Mouse (Mus musculus): ENCODE data around the gene Polg. TPM values are rescaled to one million over a fixed set of nuclear protein-coding genes. Genes with fewer than 3 reads are reported as not detected.

Polg gene
- total and polyA plus RNA-seq, 2 experiments from 2014 or later, result 19.4 to 52.9 TPM

DNA sequence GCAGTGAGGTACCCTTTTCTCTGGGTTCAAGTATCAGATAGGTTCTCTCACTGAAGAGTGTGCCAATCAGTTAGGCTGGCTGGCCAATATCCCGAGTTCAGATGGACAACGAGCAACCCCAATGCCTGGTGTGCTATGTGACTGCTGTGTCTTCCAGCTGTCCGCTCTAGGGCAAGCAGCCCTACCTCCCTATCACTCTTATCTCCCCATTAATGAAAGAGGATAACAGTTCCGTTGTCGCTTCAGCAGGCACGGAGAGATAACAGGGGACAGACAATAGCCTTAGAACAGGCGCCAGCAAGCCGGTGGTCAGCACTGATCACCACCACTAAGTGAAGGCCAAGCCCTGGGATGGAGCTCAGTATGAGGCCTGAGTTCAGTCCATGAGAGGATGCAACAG, 2.8 kb upstream of the Polg start:
- ATAC-seq (no peak), DNase-seq (no peak)
- Histone ChIP-seq H3K36me3 (ENCODE audit: insufficient read depth) (no peaks in the 10 kb centered on the region), H3K4me1 (ENCODE audit: insufficient read depth) (peaks cover 14% of the 10 kb centered on the region; the same call in 1 of the 2 replicates), H3K9ac (no peak overlapping the region), H3K9me3 (ENCODE audit: low read length) (no peaks in the 10 kb centered on the region), H3K27me3 (ENCODE audit: insufficient read depth, low read length) (no peaks in the 10 kb centered on the region), H3K27ac (ENCODE audit: low read depth, low read length) (no peak overlapping the region), H3K4me3 (ENCODE audit: low read depth, low read length) (no peak overlapping the region), H3K4me2 (ENCODE audit: low read depth) (no peak overlapping the region)
- WGBS, result 58% methylated on average over 8 of the region's 8 CpGs
- no peak for TF ChIP-seq CTCF (IDR thresholded peaks at IDR 0.05; ENCODE audit: low read depth)

DNA sequence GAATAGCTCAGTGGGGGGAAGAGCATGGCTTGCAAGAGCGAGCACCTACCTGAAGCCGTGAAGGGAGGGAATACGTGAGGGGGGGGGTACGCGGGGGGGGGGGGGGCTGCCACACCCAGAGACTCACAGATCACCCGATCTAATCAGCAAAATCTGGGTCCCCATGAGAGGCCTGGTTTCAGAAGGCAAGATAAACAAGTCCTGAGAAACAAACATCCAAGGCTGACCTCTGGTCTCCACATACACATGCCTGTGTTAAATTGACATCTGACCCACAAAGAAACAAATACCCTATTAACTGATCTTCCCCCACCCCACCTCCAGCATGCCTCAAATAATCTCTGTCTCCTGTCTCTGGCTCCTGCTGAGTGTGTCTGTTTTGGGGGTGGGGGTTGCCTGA, 1.8 kb upstream of the Polg start:
- Histone ChIP-seq H3K27me3 (ENCODE audit: insufficient read depth, low read length) (no peaks in the 10 kb centered on the region), H3K4me1 (ENCODE audit: insufficient read depth) (peaks cover 14% of the 10 kb centered on the region; the same call in 1 of the 2 replicates), H3K9me3 (ENCODE audit: low read length) (no peaks in the 10 kb centered on the region), H3K4me2 (ENCODE audit: low read depth) (peak overlapping the region; percentile 74), H3K36me3 (ENCODE audit: insufficient read depth) (peaks cover 5% of the 10 kb centered on the region; the same call in 1 of the 2 replicates), H3K9ac (no peak overlapping the region), H3K4me3 (ENCODE audit: low read depth, low read length) (peak overlapping the region; percentile 89), H3K27ac (ENCODE audit: low read depth, low read length) (no peak overlapping the region)
- ATAC-seq (no peak), DNase-seq (no peak)
- WGBS, result 5% methylated on average over 2 of the region's 6 CpGs
- TF ChIP-seq CTCF (IDR thresholded peaks at IDR 0.05; ENCODE audit: low read depth), result no peak

DNA sequence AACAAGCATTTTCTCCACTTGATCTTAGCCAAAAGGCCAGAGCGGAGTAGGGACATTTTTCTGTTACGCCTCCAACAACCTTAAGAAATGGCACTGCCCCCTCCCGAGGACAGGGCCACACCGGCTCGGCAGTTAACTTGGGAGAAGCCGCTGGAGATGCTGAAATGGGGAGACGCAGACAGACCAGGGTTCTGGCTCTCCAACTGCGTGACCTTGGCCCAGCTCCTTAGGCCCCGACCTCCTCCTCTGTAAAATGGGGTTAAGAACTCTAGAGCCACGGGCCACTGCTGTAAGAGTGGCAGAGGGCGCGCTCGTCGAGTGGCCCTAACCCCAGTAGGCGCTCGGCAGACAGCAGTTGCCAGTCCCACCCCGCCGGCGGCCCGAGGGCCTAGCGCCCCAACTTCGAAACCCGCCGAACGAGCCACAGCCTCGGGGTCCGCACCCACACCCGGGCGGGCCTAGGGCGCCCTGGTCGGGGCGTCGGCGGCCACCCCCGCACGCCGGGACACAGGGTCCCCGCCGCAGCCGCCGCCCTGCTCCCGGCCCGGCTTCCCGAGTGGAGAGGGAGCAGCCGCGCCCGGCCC, 609 bp downstream of the Polg start:
- ATAC-seq, result no peak; the same call in 1 of the 2 replicates
- Histone ChIP-seq H3K4me3 (ENCODE audit: low read depth, low read length) (peak overlapping the region; percentile 89), H3K9ac (peak overlapping the region; percentile 83), H3K27me3 (ENCODE audit: insufficient read depth, low read length) (no peaks in the 10 kb centered on the region), H3K4me1 (ENCODE audit: insufficient read depth) (peaks cover 14% of the 10 kb centered on the region; the same call in 1 of the 2 replicates), H3K9me3 (ENCODE audit: low read length) (no peaks in the 10 kb centered on the region), H3K36me3 (ENCODE audit: insufficient read depth) (peaks cover 24% of the 10 kb centered on the region), H3K27ac (ENCODE audit: low read depth, low read length) (peak overlapping the region; percentile 87), H3K4me2 (ENCODE audit: low read depth) (peak overlapping the region; percentile 74)
- WGBS, result 2% methylated on average over 47 of the region's 47 CpGs
- TF ChIP-seq CTCF (IDR thresholded peaks at IDR 0.05; ENCODE audit: low read depth), result no peak
- DNase-seq, result peak; percentile 36

DNA sequence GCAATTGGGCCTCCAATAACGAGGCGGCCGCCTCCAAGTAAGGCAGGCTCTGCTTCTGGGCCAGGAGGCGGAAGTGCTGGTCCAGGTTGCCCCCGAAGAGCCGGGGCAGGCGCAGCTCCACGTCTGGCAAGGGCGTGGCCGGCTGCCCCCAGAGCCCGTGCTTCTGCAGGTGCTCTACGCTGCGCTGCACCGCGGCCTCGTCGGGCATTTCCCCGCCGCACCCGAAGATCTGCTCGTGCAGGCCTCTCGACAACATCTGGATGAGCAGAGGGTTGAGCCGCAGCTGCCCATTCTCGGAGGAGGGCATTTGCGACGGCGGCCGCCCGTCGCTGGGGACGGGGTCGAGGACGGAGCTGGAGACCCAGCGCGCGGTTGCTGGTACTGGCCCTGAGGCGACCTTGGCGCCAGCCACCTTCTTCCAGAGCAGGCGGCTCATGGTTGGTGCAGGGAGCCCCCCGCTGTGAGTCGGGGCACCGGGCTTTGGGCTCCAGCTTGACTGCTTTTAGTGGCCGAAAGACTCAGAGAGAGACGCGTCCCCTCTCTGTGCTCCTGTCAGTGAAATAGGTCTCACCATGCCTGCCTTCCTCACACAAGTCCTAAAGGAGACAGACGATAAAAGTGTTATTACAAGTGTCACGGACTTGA, 1.3 kb downstream of the Polg start:
- Histone ChIP-seq H3K9me3 (ENCODE audit: low read length) (no peaks in the 10 kb centered on the region), H3K4me2 (ENCODE audit: low read depth) (peak overlapping the region; percentile 74), H3K27me3 (ENCODE audit: insufficient read depth, low read length) (no peaks in the 10 kb centered on the region), H3K27ac (ENCODE audit: low read depth, low read length) (no peak overlapping the region), H3K4me3 (ENCODE audit: low read depth, low read length) (peak overlapping the region; percentile 89), H3K9ac (peak overlapping the region; percentile 83), H3K36me3 (ENCODE audit: insufficient read depth) (peaks cover 30% of the 10 kb centered on the region), H3K4me1 (ENCODE audit: insufficient read depth) (peaks cover 14% of the 10 kb centered on the region; the same call in 1 of the 2 replicates)
- no peak for TF ChIP-seq CTCF (IDR thresholded peaks at IDR 0.05; ENCODE audit: low read depth)
- ATAC-seq (no peak), DNase-seq (no peak)
- WGBS, result 10% methylated on average over 47 of the region's 47 CpGs

DNA sequence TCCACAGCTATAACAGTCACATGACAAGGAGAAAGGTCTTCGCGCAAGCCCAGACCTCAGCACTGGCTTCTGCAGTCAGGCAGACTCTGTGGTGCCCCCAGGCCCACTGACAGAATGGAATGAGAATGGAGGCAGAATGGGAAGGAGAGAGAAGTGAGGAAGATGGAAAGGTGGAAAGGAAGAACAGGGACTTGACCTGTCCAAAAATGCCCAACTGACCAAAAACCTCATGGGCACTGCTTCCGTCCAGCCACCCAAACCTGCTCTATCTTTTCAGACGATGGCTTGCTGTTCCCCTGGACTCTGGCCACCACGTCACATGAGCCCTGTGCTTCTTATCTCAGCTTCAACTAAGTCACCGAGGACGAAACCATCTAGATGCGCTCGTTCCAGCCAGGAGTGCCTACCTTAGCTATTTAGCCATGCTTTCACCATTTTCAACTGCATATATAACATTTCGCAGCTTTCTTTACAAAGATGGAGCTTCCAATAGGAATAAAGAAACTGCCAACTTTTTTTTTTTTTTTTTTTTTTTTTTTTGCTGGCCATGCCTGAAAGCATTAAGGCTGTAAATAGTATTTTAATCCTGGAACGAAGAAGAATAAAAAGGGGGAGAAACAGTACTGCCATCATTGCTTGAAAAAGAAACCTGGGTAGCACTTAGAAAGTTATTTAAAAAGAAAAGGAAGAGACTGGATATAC, 2.6 kb downstream of the Polg start:
- DNase-seq, result no peak
- peaks cover 44% of the 10 kb centered on the region for H3K36me3 ChIP-seq (ENCODE audit: insufficient read depth)
- H3K4me2 ChIP-seq (ENCODE audit: low read depth), result no peak overlapping the region
- H3K4me3 ChIP-seq (ENCODE audit: low read depth, low read length), result no peak overlapping the region
- WGBS, result 86% methylated on average over 11 of the region's 11 CpGs
- no peak for ATAC-seq
- TF ChIP-seq CTCF (IDR thresholded peaks at IDR 0.05; ENCODE audit: low read depth), result no peak
- no peak overlapping the region for H3K9ac ChIP-seq
- H3K4me1 ChIP-seq (ENCODE audit: insufficient read depth), result peaks cover 14% of the 10 kb centered on the region; the same call in 1 of the 2 replicates
- H3K27ac ChIP-seq (ENCODE audit: low read depth, low read length), result no peak overlapping the region
- H3K27me3 ChIP-seq (ENCODE audit: insufficient read depth, low read length), result no peaks in the 10 kb centered on the region
- no peaks in the 10 kb centered on the region for H3K9me3 ChIP-seq (ENCODE audit: low read length)

DNA sequence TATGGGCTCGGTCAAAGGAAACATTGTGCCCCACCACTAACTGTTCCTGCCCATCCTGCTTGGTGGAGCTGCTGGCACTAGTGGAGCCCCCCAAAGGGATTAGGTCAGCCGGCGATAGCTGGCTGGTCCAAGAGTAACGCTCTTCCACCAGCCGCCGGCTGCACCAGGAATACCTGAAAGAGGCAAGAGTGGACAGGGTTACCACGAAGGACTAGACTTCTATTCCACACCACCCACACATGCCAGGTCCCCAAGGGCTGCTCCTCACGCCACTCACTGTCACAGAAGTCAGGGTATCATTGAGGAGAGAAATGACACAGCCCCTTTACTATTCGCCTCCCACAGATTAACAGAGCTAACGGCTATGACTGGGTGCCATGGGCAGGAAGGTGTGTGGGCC, 4.4 kb downstream of the Polg start:
- no peak for ATAC-seq
- Histone ChIP-seq H3K27me3 (ENCODE audit: insufficient read depth, low read length) (no peaks in the 10 kb centered on the region), H3K9me3 (ENCODE audit: low read length) (no peaks in the 10 kb centered on the region), H3K4me2 (ENCODE audit: low read depth) (no peak overlapping the region), H3K27ac (ENCODE audit: low read depth, low read length) (no peak overlapping the region), H3K9ac (no peak overlapping the region), H3K36me3 (ENCODE audit: insufficient read depth) (peaks cover 62% of the 10 kb centered on the region), H3K4me1 (ENCODE audit: insufficient read depth) (peaks cover 14% of the 10 kb centered on the region; the same call in 1 of the 2 replicates), H3K4me3 (ENCODE audit: low read depth, low read length) (no peak overlapping the region)
- WGBS, result 85% methylated on average over 10 of the region's 10 CpGs
- DNase-seq, result no peak
- no peak for TF ChIP-seq CTCF (IDR thresholded peaks at IDR 0.05; ENCODE audit: low read depth)

DNA sequence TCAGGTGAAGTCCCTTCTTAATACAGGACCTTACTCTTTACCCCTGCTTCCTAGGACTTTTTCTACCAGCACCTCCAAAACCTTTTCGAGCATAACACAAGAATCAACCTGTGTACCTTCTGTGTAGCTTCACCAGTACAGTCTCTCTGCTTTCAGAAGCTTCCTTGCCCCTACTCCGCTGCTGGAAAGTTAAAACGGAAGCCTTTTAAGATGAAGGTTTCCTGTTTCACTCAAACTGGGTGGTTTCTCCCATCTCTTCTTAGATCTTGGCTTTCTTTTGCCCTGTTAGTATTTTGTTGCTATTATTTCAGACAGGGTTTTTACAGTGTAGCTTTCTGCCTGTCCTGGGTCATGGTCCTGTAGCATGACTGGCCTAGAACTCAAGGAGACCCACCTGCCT, 18.7 kb downstream of the Polg start:
- Histone ChIP-seq H3K36me3 (ENCODE audit: insufficient read depth) (peaks cover 56% of the 10 kb centered on the region), H3K4me2 (ENCODE audit: low read depth) (no peak overlapping the region), H3K9me3 (ENCODE audit: low read length) (no peaks in the 10 kb centered on the region), H3K4me3 (ENCODE audit: low read depth, low read length) (no peak overlapping the region), H3K27me3 (ENCODE audit: insufficient read depth, low read length) (no peaks in the 10 kb centered on the region), H3K9ac (no peak overlapping the region), H3K4me1 (ENCODE audit: insufficient read depth) (no peaks in the 10 kb centered on the region), H3K27ac (ENCODE audit: low read depth, low read length) (no peak overlapping the region)
- DNase-seq (no peak), ATAC-seq (no peak)
- 98% methylated on average over 3 of the region's 3 CpGs for WGBS
- TF ChIP-seq CTCF (IDR thresholded peaks at IDR 0.05; ENCODE audit: low read depth), result no peak
